Mouse (Mus musculus): ENCODE measurements around the gene Gm12169. TPM values are rescaled to one million over a fixed set of nuclear protein-coding genes. Genes with fewer than 3 reads are reported as not detected.

Gm12169 gene
- total RNA-seq, 2 experiments from 2014 or later = not detected

Other genes with a start within 250 kb of the Gm12169 start
- gene Cyfip2, start 211.4 kb upstream of the Gm12169 start, total RNA-seq (2021) = 100 to 1,000 TPM; 263 to 287 TPM
- under 1 TPM; 0.31 to 0.48 TPM for gene Itk, start 134.7 kb upstream of the Gm12169 start, total RNA-seq (2021)
- gene Fam71b, start 127.7 kb upstream of the Gm12169 start, total RNA-seq (2021) = not detected
- 10 to 100 TPM; 38.6 to 40.4 TPM for gene Med7, start 87.3 kb upstream of the Gm12169 start, total RNA-seq (2021)
- 1 to 10 TPM in 1 of 2 experiments, under 1 TPM in 1; 0.75 to 1.4 TPM for gene Havcr2, start 69.3 kb upstream of the Gm12169 start, total RNA-seq (2021)
- gene BC053393, start 47.3 kb downstream of the Gm12169 start, total RNA-seq (2021) = not detected
- gene Dppa1, start 105.0 kb downstream of the Gm12169 start, total RNA-seq (2021) = not detected
- gene Timd2, start 182.8 kb downstream of the Gm12169 start, total RNA-seq (2021) = not detected
- not detected for gene Havcr1, start 210.9 kb downstream of the Gm12169 start, total RNA-seq (2021)